Mouse (Mus musculus): ENCODE measurements around the gene Celsr3.

Gene Celsr3

DNA sequence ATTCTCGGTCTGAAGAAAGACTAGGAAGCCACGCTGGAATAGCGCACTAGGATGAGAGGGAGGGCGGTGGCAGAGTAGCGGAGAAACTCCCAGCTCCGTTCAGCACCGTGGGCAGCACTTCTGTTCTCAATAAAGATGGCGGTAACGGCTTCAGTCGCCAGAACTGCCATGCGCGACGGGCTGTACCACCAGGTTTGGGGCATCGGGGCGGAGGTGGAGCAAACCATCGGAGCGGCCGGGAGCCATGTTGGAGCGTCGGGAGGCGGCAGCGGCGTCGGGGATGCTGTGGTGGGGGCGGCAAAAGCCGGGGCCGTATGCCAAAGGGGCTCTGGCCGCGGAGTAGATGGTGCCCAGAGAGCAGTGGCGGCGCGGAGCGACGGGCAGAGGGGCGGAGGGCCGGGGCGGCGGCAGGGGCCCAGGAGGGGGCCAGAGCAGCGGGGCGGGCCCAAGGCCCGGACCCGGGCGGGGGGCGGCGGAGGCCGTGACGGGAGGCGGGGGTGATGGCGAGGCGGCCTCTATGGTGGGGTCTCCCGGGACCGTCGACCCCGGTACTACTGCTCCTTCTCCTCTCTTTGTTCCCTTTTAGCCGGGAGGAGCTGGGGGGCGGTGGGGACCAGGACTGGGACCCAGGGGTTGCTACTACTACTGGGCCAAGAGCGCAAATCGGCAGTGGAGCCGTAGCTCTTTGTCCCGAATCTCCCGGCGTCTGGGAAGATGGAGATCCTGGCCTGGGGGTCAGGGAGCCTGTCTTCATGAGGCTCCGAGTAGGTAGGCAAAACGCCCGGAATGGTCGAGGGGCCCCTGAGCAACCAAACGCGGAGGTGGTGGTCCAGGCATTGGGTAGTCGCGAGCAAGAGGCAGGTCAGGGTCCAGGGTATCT lies at the start of gene Celsr3:
TSS of gene Celsr3 (plus strand) at position 501 of the 880 bp plus-strand sequence.
- peak; percentile 77 for DNase-seq

DNA sequence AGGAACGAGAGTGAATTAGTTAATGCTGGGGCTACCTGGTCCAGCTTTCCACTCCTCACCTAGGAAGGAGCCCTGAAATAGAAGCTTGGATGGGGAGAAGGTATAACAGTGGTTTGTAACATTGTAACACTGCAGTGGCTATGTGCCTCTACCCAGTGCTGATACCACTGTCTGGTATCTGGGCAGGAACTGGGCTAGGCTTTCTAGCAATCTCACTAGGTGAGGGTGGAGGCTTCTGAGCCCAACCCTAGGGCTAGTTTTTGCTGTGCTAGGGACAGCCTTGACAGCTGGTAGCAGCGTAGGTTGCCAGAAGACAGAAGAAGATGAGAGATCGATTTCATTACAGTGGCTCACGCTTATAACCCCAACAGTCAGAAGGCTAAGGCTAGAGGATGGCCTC lies 49.5 kb upstream of the Celsr3 start:
- DNase-seq: no peak

DNA sequence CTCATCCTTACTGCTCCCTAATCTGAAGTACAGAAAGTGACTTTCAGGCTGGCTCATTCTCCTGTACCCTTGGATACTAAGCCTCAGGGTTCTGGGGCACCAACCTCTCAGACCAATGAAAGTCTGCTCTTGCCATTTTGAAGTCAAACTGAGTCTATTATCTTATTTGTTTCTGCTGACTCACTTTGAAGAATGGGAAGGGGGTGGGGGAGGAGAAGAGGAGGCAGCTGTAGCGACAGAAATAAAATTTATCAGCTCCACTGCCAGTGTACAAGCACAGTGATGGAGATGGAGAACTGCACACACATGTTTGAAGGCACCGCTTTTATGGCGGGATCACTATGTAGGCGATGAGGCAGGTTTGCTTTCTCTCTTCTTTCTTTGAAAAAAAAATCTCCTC lies 48.8 kb upstream of the Celsr3 start:
- DNase-seq: no peak

DNA sequence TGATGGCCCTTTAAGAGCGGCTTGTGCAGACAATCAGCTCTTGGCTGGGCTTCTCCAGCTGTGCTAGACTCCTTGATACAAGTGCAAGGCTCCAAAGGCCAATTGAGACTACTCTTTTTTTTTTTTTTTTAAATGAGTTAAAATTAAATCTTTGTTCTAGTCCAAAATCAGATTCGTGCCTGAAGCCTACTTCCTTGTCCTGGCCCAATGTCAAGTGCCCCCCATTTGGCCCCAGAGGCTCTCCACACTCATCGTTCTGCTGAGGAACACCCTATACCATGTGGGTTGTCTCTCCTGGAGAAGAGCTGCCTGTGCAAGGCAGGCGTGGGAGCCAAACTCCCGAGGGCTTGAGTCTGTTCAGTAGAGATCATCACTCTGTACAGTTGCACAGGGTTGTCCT lies 45.2 kb upstream of the Celsr3 start:
- DNase-seq: peak; percentile 93

DNA sequence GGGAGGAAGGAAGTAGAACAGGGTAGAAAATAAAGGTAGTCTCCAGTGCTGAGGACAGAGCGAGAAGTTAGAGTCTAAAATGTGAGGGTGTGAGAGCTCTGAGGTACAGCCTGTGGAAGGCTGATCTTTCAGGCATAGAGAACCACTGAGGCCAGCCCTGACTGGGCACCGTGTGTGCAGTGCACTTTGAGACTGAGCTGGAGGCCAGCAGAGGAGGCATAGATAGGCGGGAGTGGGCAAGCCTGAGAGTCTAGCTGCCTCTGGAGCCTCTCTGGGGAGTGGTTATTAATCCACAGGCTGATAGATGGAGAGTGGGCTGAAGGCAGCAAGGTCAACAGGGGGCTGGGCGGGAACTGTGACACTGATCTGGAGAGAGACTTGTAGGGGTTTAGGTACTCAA lies 44.2 kb upstream of the Celsr3 start:
- peak; percentile 89 for DNase-seq

DNA sequence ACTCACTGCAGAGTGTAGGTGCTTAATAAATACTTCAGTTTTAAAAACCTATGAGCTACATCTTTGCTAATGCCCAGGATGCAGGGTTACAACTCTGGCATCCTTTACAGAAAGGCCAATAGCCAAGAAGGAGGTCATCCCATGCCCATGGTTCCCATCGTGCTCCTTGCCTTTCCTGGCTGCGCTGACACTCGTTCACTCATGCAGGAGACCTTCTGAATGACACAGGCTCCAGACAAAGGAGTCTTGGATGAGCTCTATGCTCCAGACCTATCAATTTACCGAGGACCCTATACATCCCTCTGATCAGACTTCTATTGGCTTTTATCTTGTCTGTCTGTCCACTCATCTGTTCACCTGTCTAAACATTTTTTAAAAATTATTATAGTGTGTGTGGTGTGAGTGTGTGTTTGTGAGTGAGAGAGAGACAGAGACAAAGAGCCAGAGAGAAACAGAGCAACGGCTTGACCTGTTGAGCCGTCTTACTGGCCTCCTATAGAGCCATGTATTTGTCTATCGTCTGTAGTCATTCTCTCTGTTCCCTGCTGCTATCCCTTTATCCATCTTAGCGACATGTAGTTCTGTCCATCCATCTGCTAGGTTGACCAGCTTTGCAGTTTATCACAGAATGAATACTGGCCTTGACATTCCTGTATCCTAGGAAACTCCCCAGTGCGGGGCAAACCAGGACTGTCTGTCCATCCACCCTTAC lies 43.1 kb upstream of the Celsr3 start:
- DNase-seq: peak; percentile 87

DNA sequence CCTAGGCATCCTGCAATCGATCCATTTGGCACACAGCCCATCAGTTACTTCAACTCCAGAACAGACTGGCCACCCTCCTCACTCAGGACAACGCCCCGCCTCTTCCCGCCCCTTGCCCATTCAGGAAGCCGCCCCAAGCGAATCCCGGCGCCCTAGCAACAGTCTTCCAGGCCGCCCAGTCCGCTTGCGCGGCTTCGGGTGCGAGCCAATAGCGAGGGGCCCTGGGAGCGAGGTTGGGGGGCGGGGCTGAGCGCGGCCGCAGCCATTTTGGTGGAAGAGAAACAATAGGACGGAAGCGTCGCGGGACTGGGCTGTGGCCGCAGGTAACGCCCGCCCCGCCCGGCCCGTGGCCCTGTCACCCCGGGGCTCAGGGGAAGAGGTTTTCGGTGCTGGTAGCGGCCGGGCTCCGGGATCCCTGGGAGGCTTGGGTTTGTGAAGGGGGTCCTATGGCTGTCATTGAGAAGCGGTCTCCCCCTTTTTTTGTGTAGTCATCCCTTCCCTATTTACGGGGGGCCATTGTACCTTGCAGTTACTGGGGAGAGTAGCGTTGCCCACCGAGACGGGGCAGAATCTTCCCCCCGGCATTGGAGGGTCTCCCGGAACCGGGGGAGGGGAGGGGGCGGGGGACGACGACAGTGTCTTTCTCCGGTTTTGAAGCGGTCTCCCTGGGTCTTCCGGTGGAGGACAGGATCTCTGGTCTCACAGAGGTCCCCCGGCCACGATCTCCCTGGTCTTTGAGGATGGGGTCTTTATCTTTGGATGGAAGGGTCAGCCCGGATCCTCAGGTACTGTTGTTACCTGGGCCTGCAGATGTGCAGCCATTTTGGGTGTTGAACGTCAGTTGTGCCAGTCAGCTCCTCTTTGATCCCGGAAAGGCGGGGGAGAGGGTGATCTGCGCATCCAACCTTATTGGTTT lies 42.3 kb upstream of the Celsr3 start, which contains the start of gene Ip6k2:
TSS of gene Ip6k2 (plus strand) at position 249 of the 916 bp plus-strand sequence.
- peak; percentile 100 for DNase-seq

DNA sequence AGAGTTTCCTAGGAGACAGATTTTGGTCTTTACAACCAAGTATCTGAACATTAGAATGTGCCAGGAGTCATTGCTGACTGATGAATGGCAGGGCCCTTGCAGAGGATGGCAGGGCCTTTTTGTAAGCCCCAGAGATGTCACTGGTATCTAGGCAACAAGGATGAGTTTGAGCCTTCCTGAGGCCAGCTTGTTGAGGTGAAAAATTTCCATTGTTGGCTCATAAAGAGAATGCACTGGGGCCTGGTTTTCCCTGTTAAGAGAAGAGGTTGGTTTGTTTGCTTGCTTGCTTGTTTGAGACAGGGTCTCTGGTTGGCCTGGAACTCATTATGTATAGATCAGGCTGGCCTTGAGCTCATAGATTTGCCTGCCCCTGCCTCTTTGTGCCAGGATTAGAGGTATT lies 40.7 kb upstream of the Celsr3 start:
- peak; percentile 84 for DNase-seq

DNA sequence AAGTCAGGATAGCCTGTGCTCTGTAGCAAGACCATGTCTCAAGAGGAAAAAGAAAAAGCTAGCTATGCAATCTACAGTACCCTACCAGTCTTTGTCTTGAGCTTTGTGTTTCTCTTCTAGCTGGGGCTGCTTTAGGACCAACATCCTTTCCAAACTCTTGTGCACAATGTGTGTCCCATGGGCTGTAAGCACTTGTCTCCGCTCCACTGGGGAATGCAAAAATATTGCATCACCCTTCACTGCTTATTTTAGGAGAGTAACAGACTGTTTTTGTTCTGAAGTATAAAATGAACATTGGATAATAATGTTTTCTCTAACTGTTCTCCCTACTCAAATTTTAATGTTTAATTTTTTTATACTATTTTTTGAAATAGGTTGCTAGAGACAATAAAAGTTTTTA lies 39.6 kb upstream of the Celsr3 start:
- peak; percentile 89 for DNase-seq

DNA sequence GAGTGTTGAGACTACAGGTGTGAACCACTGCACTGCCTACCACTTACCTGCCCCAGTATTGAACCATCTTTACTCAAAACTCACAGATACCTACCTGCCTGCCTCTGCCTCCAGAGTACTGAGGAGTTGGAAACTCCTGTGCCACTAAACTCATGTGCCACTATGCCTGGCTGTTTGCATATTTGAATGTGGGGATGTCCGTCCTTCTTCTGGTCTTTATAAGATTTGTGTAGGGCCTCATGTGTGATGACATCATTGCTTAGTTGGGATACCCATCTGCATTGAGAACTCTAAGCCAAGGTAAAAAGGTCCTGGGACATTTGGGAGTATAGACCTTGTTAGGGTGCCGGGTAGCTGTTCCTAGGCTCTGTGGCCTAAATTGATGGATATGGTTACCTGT lies 39.0 kb upstream of the Celsr3 start:
- DNase-seq: peak; percentile 74

DNA sequence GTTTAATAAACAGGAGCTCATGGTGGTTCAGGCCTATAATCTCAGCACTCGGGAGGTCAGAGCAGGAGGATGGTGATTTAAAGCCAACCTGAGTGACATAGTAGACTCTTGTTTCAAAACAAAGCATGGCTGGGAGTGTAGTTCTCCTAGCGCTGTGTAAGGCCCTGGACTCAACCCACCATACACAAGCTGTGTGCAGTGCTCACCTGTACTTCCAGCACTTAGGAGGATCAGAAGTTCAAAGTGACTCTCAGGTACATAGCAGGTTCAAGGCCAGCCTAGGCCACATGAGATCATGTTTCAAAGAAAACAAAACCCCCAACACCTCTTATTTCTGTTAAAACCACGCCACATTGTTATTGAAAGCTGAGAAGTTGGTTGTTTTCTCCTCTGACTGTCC lies 37.4 kb upstream of the Celsr3 start:
- DNase-seq: peak; percentile 76

DNA sequence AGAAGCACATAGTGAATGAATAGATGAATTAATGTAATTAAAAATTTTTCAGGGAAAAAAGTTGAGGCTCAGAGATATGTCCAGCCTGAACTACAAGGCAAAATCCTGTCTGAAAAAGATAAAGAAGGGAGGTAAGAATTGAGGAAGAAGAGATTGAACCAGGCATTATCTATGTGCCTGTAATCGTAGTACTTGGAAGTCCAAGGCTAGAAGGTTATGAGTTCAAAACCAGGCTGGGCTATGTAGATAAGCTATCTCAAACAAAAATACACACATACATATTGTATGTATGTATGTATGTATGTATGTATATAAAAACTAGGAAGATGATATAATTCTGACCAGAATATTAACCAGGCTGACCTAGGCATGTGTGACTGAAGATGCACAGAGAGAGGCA lies 33.8 kb upstream of the Celsr3 start:
- no peak for DNase-seq

DNA sequence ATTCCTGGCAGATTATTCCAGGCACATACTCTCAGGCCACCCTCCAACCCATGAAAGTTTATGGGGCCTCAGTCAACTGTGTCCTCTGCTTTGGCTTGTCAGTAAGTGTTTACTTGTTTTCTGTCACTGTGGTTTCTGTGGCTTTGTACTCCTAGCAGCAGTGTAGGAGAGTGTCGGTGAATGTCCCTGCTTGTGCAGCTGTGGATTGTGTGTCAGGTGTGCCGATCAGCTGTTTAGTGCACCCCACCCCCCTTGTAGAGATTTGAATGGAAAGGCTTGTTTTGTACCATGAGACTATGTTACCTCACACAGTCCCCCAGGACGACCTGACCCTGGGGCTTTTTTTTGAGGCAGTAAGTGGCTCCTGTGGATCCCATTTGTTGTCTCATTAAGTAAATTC lies 33.4 kb upstream of the Celsr3 start:
- DNase-seq: peak; percentile 80

DNA sequence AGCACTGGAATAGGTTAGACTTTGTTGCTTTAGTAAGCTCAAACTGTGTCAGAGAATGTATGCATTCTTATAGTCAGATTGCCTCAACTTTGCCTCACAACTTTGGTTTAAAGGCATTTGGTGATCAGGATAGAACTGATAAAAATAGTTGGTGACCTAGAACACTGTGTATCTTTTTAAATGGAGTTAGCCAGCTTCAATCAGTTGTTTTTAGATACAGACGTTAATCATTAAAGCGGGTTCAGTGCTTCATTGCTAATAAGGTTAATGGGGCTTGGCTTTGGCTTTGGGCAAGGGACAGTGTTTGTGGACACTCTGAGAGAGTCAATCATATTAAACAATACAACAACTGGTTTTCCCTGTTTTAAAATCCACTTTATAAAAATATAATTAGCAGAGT lies 30.8 kb upstream of the Celsr3 start:
- no peak for DNase-seq

DNA sequence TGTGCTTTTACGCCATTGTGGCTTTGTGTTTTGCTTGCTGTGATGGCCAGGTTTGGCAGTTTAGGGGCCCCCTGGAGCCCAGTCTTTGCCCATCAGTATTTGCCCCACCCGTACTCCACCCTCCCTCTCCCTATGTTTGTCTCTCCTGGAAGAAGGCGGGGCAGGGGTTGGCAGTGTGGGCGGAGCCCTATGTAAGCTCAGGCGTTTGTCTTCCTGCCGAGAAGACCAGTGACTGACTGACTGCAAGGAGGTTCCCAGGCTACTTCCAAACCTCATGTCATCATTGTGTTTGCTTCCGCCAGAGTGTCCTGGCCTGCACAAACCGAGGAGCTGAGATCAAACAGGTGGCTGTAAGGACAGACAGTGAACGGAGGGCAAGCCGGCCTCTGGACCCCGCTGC lies 30.4 kb upstream of the Celsr3 start:
- peak; percentile 97 for DNase-seq

DNA sequence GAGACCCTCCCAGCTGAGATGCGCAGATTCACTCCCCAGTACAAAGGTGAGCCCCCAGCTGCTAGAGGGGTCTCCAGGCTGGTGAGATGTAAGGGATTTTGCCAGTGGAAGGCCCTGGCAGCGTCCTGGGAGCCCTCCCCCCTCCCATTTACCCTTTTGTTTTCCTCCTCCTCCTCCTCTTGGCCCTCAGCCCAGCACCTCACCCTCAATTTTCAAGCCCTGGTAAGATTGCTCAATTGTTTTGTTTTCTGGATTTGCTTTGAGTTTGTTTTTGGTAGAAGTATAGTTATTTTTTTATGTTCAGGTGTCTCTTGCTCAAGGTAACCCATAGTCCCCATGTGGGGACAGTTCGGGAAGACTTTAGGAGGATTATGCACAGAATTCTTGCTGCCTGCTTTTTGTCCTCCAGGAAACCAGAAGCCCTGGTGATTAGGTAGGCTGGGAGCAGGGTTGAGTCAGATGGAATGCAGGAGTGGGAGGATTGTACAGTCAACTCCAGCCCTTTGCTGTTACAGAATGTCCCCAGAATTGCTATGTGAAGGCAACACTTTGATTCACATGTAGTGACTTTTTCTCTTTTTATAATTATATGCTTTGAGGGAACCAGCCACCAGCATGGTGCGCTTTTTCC lies 29.7 kb upstream of the Celsr3 start:
- DNase-seq: no peak

DNA sequence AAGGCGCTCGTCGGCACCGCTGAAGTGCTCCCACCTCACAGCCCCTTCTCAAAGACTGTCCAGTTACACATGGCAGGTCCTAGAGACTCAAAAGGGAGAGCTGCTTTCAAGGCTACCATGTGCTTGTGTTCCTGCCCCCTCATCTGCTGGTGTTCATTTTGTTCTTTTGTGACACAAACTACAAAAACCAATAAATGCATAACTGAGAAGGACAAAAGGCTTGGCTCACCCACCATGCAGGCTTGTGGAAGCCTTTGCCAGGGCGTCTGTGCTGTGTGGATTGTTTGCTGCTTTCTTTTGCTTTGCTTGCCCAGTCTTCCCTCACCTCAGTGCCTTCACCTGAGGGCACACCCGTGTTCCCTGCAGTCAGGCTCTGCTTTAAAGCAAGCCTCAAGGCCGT lies 28.6 kb upstream of the Celsr3 start:
- no peak for DNase-seq

DNA sequence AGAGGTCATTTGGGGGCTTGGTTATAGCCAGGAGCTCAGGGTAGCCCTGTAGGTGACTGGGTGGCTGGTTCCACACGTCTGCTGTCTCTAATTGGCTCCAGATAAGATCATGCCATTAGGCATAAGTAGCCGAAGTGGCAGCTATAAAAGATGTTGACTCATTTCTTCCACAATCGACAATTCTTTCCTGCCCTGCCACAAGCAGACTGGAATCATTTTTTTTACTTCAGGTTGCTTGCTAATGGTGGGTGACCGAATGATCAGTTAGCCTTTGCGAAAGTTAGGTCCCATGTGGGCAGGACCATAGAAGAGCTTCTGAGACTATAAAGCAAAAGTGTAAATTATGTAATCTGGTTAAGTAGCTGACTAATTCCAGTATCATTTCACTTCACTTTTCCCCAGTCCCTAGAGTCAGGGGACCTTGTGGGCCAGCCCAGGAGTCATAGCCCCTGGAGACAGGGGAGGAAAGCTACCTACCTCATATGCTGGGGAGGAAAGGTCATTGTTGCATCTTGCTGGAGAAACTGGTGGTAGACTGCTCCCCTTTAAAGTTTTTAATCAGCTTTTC lies 27.5 kb upstream of the Celsr3 start:
- DNase-seq: no peak

DNA sequence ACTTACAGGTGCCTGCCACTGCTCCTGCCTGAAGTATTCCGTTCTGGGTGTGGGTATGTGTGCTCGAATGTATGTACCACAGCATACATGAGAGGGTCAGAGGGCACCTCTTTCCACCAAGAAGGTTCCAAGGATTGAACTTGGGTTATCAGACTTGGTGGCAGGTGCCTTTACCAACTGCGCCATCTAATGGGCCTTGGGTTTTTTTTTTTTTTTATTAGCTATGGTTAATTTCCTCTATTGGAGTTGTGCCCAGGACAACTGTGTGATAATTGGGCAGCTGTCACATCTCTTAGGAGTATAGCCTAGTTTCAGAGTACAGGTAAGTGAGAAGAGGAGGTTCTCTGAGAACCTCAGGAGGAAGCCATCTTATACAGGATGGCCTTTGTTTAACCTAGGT lies 26.6 kb upstream of the Celsr3 start:
- no peak for DNase-seq

DNA sequence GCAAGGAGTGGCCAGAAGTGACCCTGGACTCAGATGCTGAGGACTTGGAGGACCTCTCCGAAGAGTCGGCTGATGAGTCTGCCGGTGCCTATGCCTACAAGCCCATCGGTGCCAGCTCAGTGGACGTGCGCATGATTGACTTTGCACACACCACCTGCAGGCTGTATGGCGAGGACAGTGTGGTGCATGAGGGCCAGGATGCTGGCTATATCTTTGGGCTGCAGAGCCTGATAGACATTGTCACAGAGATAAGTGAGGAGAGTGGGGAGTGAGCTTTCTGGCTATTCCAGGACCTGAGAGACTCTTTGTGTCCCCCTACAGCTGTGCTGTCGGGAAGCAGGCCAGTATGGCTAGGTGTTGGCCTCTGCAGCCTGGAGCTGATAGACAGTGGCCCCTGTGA lies 20.4 kb upstream of the Celsr3 start:
- DNase-seq: no peak

DNA sequence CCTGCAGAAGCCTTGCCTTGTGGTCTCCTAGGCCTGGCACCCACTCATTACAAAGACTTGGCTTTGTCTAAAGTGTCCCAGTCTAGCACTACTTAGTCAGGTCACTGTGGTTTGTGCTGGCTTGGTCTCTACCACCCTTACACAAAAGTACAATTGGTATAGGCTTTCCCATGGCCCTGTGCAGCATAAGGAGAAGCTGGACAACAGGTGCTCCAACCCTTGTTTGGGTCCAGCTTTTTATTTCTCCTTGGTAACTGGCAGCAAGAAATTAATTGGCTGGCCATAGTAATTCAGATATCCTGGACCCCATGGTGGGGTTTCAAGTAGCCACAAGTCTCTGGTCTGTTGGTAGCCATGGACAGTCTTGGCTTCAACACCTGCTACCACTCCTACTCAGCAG lies 19.7 kb upstream of the Celsr3 start:
- no peak for DNase-seq

DNA sequence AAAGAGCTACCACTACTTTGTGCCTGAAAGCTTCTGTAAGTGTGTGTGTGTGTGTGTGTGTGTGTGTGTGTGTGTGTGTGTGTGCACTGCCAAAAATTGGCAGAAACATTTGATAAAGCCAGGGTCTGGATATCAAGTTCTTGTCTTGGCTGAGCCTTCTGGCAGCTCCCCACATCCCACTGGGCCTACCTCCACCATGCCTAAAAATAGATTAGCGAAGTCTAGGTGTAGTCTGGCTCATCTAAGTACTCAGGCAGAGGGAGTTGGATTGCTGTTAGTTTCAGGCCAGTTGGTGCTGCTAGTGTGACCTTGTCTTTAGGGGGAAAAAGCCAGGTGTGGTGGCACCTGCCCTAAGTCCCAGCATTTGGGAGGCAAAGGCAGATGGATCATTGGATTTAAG lies 19.3 kb upstream of the Celsr3 start:
- peak; percentile 96 for DNase-seq
